Mouse (Mus musculus) testis, postnatal 10 days (tissue): ENCODE data around the gene Med20.
"Not testable (repeated sequence)": the region's sequence is repeated elsewhere in the genome, so short reads cannot be mapped to it uniquely, and the experiment has no call there.

Source experiments
- DNase-seq: peaks from one replicate; pipeline ENCODE4 v3.0.0; 2021; ENCODE audit warnings: low spot score

Med20 gene

DNA sequence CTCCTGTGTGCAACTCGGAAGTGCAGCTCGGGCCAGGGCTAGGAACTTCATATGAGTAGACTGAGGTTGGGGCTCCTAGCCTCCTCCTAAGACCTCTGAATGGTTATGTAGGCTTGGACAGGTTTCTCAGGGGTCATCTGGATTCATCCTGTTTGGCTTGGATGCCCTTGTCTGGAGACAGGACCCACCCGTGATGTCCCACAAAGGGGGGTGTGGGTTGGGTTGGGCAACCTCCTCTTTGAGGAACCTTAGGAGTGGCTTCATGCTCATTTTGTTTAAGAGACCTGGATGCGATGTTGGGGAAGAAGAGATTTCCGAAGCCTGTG lies 14.6 kb upstream of the Med20 start:
- no peak for DNase-seq

DNA sequence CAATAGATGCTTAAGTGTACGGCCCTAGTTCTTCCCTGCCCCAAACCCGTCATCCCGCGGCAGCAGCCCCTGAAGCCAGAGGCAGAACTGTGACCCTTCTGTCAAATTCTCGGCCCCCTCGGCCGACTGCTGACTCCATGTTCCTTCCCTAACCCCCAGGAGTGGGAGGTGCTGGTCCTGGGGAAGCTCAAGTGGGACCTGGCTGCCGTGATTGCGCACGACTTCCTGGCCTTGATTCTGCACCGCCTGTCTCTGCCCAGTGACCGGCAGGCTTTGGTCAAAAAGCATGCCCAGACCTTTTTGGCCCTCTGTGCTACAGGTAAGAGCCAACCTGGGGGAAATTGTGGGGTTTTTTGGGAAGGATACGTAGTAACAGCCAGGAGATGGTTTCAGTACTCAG lies 14.1 kb upstream of the Med20 start:
- no peak for DNase-seq

DNA sequence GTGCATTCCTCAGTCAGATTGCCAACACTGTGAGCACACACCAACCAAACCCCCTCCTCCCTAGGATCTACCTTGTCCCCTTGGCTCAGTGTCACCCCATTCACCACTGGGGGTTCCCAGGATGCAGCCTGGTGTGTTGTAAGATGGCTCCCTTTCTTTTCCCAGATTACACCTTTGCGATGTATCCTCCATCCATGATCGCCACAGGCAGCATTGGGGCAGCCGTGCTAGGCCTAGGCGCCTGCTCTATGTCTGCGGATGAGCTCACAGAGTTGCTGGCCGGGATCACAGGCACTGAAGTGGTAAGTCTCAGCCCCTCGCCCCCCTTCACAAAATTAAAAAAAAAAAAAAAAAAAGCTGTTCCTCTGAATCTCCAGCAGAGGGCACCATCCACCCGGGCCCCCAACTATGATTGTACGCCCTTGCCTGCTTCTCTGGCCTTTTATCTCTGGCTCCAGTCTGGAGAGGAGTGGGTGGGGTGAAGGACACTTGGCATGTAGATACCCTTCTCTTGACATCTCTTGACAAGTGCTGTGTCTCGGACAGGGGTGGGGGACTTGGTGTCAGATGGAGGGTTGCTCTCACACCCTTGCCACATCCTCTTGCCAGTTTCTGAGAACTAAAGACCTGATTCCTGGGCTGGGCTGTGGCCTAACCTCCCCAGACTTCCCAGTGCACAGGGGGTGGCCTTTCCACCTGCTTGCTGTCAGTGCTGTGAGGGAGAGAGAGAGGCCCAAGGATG lies 13.4 kb upstream of the Med20 start:
- DNase-seq, result peak; percentile 55

DNA sequence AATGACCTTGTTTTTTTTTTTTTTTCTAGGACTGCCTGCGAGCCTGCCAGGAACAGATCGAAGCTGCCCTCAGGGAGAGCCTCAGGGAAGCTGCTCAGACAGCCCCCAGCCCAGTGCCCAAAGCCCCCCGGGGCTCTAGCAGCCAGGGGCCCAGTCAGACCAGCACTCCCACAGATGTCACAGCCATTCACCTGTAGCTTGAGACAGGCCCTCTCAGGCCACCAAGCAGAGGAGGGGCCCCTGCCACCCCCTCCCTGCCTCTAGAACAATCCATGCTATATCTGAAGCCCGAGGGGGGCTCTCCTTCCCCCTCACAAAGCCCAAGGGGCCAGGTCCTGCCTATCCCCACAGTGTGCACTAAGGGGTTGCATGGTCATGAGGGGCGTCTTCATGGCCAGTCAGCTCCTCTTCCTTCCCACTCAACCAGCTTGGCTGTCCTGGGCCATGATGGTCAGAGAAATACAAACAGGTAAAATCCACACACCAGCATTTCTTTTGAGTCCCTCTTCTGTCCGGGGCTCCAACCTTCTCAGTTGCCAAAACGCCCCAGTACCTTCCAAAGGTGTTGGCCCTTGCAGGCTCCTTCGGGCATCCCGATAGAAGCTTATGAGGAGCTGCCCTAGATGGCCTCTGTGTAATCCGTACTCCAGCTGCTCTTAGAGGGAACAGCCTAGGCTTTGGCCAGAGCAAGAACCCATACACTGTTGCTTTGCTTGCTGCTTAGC lies 12.6 kb upstream of the Med20 start:
- DNase-seq, result not testable (repeated sequence)

DNA sequence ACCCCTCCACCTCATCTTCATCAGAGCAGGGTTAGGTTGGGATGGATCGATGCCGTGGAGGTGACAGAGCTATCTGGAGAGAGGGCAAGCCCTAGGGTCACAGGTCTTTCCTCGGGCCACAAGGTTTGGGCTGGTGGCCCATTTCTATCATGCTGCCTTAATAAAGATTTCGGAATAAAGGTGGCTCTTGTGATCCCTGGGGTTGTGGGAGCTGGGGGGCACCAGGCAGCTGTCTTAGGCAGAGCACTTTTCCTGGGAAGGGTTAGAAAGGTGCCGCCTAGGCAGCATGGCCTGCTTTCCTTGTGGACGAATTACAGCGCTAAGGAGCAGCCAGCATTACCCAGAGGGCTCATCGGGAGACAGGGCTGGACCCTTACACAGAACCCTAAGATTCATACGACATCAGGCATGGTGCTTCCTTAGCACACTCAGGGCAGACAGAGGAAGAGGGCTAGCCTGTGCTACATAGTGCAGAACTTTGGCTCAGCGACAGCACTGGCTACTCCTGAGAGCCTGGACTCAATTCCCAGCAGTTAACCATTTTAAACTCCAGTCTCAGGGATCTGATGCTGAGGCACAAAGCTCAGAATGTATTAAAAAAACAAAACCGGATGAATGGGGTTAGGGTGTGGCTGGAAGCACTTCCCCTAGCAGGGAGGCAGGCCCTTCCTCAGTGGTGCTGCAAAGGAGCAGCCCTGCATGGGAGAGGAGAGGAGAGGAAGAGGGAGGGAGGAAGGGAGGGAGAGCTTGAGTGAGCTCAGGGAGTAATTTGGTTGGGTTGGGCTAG lies 11.7 kb upstream of the Med20 start:
- DNase-seq, result no peak

DNA sequence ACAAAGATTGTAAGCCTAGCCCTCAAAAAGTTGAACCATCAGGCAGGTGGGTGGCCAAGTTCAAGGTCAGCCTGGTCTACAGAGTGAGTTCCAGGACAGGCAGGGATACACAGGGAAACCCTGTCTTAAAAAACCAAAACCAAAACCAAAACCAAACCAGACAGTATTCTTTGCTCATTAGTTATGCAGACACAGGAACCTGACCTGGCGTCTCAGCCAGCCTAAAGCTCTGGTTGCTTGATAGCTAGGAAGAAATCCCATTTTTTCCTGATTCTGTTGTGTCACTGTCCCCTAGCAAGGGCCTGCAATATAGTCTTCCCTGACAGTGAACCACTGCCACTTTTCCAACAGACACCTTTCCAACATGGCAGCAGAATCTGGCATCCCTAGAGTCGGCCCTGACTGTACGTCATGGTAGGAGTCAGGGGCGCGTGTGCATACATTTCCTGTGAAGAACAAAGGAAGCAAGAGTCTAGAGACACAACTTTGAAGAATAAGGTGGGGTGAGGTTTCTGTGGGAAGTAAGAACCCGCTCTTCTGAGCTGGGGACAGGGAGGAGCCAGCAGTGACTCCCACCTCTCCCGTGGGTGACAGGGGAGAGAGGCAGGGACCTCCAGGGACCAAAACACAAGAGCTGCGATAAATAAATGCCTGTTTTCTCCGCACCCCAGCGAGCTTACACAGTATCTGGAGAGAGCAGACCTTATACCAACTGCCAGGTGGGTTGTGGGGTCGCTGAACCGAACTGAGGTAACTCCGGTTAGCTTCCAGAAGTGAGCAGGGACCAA lies 10.6 kb upstream of the Med20 start:
- no peak for DNase-seq

DNA sequence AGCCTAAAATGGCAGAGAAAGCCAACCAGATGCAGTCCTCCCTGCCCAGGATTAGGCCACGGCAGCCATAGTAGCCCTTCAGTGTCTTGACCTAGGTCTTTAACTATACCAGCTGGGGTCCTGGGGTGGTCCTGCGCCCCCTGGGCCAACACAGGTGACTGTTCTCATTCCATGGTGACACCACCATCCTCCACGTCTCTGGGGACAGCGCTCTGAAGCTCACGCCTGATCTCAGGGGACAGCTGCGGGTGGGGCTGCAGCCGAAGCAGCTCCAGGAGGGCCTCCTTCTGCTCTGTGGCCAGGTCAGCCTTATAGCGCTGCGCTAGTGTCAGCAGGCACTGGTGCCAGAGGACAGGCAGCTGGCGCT lies 10.0 kb upstream of the Med20 start:
- no peak for DNase-seq

DNA sequence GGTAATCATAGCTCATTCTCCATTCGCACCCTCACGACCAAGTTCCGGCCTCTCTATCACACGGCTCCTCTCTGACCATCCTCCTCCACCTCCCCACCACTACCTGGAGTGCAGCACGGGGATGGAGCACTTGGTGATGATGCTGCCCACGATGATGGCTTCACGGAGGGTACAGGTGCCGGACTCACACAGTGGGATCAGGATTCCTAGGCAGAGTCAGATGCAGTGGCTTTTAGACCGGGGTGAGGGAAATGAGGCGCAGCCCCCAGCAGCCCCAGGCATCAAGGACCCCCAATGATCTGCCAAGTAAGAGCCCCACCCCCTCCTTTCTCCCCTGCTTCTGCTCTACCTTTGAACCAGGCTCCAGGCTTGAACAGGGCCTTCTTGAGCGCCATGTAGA lies 9.1 kb upstream of the Med20 start:
- no peak for DNase-seq

DNA sequence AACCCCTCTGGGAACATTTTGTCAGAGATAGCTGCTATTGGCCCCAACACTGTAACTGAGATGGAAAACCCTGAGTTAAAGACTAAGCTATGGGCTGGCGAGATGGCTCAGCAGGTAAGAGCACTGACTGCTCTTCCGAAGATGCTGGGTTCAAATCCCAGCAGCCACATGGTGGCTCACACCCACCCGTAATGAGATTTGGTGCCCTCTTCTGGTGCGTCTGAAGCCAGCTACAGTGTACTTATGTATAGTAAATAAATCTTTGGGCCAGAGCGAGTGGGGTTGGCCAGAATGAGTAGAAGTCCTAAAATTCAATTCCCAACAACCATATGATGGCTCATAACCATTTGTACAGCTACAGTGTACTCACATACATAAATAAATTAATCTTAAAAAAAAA lies 5.2 kb upstream of the Med20 start:
- no peak for DNase-seq

DNA sequence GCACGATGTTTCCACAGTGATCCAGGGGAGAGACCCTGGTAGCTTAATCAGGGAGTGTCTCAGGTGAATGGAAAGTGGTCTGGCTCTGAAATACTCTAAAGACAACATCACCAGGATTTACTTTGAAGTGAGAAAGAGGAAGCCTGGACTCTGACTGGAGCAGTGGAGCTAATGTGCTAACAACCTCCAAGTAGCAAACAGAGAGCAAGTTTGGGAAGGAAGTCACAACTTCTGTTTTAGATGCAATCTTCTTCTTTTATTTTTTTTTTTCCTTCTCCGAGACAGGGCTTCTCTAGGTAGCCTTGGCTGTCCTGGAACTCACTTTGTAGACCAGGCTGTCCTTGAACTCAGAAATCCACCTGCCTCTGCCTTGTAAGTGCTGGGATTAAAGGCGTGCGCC lies 2.2 kb upstream of the Med20 start:
- DNase-seq, result no peak

DNA sequence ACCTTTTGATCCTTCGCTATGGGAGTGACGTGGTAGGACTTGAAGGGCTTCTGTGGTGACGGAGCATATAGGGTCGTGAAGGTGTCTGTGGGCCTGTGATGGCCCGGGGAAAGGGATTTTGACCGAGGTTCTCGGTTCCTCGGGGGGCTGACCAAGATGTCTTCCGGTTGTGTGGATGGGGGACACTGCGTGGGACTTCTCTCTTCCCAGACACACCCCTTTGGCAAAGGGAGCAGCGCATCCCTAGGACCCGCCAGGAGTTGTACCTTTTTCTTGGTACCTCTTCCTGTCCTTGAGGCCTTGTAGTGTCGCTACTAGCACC lies 240 bp downstream of the Med20 start:
- no peak for DNase-seq

DNA sequence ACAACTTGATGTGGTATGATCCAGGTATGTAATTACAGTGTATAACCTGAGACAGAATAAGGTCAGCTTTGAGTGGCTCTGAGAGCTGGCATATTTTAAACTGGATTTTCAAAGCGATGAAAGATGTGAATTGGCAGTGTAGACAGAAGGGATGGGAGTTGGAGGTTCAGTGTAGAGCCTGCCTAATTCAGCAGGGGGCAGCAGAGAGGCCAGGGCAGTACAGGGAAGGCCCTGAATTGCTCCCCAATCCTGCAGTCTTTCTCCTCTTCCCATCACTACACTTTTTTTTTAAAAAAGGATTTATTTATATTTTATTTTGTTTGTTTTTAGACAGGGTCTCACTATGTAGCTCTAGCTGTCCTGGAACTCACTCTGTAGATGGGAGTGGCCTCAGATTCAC lies 2.6 kb downstream of the Med20 start:
- peak; percentile 59 for DNase-seq

DNA sequence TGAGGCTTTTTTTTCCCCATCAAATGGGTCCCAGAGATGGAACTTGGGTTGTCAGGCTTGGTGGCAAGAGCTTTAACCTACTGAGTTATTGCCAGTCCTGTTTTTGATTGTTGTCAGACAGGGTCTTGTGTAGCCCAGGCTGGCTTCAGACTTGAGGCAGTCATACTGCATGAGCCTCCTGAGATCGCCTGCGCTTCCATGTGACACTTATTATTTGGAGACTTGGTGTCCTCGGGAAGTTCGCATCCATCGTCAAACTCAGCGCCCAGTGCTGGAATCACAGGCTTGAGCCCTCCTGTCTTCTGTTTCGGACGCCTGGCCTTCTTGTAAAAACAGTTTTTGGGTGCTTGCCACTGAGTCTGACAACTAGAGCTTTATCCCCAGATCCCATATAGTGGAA lies 4.7 kb downstream of the Med20 start:
- DNase-seq, result no peak

DNA sequence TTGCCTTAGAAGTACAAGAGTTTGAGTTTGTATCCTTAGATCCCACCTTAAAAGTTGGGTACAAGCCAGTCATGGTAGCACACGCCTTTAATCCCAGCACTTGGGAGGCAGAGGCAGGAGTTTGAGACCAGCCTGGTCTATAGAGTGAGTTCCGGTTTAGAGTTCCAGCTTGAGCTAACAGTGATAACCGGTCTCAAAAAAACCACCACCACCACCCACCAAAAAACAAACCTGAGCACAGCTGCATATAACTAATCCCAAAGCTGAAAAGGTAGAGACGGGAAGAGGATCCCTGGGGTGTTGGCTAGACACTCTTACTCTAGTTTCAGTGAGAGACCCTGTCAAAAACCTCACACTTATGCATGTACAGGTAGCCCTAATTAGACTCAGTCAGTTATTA lies 5.3 kb downstream of the Med20 start:
- DNase-seq, result no peak

DNA sequence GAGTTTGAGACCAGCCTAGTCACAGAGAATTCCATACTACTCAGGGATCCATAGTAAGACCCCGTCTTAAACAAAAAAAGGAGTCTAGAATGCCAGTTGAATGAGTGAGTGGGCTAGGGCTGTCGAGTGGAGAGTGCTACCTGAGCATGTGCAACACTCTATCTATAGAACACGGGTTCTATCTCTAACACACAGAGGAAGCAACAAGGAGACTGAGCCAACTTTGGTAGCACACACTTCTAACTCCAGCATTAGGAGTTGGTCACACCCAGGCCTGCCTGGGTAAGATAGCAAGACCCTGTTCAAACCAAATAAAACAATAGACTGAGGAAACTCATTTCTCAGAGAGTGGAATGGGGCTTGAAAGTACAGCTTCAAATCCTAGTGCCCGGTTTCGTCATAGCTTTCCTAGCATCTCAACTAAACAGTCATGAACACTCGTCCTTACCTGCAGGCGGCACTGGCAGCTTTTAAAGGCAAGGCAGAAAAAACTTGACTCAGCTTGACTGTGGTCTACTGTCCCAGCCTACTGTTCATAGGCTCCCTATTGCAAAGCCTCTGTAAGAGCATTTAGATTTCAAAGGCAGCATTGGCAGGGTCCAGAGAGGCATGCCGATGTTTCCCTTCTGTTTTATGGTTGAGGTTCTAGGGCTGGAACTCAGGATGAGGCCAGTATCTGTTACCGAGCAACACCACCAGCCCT lies 6.4 kb downstream of the Med20 start:
- no peak for DNase-seq

DNA sequence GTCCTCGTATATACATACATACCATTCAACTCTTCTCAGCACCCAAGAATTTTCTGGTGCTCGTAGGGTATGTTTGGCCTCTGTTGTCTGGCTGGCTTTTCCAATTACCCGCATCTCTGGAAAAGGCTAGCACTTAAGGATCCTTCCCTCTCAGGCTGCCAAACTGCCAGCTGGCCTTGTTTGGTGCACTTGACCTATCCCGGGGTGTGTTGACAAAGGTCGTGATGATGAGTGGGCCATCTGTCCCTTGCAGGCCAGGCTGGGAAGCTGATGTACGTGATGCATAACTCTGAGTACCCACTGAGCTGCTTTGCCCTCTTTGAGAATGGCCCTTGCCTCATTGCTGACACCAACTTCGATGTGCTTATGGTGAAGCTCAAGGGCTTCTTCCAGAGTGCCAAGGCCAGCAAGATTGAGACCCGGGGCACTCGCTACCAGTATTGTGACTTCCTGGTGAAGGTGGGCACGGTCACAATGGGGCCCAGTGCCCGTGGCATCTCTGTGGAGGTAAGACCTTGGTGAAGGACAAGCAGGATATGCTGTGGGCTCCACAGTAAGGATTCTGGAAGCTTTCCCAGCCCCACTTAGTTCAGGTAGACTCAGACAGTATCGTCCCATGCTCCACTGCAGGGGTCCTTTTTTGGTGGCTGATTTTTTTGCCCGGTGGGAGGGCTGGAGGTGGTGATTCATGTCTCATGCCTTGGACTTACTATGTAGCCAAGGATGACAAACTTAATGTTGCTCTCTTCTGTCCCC lies 7.4 kb downstream of the Med20 start:
- DNase-seq, result no peak

DNA sequence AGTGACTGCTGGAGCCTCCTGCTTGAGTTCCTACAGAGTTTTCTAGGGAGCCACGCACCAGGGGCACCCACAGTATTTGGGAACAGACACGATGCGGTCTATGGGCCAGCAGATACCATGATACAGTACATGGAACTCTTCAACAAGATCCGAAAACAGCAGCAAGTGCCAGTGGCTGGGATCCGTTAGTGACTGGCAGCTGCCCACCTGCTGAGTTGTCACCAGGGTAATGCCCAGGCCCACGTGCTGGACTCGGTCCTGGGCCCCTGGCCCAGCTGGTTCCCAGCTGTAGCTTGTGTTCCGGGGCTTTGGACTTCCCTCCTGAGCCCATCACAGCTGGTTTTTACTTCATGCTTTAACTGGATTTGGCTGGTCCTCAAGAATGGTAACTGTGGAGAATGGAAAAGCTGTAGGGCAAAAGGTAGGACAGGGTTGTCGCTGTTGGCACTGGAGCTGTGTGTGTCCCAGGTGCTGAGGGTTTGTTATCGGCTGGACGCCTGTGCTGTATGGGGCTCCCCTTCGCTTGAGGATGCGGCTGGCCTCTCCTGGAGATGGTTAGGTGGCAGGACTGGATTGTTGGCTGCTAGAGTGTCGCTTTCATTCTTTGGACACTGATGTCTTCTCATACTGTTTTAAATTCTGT lies 11.7 kb downstream of the Med20 start:
- DNase-seq, result no peak

DNA sequence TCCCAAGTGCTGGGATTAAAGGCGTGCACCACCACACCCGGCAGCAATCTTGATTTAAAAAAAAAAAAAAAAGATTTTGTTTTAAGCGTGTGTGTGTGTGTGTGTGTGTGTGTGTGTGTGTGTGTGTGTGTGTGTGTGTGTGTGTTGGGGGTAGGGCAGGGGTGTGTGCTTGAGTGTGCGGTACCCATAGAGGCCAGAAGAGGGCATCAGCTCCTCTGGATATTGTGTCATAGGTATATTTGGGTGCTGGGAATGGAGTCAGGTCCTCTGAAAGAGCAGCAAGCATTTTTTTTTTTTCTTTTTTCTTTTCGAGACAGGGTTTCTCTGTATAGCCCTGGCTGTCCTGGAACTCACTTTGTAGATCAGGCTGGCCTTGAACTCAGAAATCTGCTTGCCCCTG lies 13.2 kb downstream of the Med20 start:
- not testable (repeated sequence) for DNase-seq

DNA sequence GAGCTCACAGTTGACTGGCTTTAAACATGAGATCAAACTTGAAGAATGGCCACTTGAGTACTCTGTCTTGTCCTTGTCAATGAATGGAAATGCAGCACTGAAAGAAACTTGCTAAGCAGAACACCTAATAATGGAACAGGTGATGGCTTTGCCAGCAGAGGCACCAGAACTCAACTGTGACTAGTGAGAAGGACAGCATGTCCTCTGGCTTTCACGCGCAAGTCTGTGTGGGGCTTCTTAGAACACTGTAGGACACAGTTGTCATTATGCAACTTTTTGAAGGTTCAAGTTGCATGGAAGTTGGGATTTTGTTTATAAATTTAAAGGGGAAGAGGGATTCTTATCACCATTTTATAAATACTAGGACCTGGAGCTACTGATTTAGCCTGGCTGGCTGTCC lies 13.7 kb downstream of the Med20 start:
- DNase-seq, result no peak

DNA sequence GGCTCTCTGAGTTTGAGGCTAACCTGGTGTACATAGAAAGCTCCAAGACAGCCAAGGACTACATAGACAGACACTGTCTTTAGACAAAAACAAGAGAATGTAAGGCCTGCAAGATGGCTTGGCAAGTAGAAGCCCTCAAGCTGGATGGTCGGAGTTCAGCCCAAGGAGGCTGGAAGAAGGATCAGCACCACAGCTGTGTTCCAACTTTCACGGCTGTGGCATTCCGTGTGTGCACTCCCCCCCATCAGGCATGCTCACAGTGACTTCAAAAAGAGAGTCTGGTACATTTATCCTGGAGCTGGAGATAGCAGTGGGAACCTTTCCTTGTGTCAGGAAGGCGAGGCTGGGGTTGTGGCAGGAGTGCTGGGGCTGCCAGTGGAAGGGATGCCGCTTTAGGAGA lies 14.6 kb downstream of the Med20 start:
- no peak for DNase-seq

DNA sequence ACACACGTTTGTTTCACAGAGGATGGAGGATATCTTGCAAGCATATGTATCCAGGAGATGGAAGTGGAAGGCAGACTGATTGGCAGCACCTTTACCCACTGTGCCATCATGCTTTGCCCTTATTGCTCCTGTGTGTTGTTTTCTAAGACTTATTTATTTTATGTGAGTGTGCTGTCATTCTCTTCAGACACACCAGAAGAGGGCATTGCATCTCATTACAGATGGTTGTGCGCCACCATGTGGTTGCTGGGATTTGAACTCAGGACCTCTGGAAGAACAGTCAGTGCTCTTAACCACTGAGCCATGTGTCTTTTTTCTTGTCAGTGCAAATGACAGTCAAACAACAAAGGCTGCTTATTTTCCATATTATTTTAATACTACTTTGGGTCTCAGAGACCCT lies 16.4 kb downstream of the Med20 start:
- no peak for DNase-seq
